Mouse (Mus musculus) liver, embryonic 14.5 days (tissue): ENCODE results near the gene Cela3a. TPM values are rescaled to one million over a fixed set of nuclear protein-coding genes. Genes with fewer than 3 reads are reported as not detected.
"Not testable (repeated sequence)": the region's sequence is repeated elsewhere in the genome, so short reads cannot be mapped to it uniquely, and the experiment has no call there.

Experiments used
- ATAC-seq: fragments of 200-750 bp; cut with Nextera tagmentation; 2 replicates; pipeline ENCODE4 v1.8.0; 2017; ENCODE audit warnings: moderate number of reproducible peaks, mild to moderate bottlenecking, moderate library complexity; ENCODE audit not compliant: insufficient read depth
- DNase-seq, 3 experiments: peaks; one replicate each; pipeline ENCODE4 v3.0.0-alpha.2; 2012 to 2013; ENCODE audit warnings: low read depth in 3 of 3, low spot score in 3 of 3
- H3K27ac ChIP-seq: fragments of 300-500 bp; sonication (generic); 2 replicates; pipeline ENCODE4 v1.5.1; 2014; ENCODE audit warnings: moderate library complexity, mild to moderate bottlenecking, control low read depth, inconsistent platforms
- H3K27me3 ChIP-seq: fragments of 300-500 bp; sonication (generic); 2 replicates; pipeline ENCODE4 v1.6.1; 2014; ENCODE audit warnings: mild to moderate bottlenecking, low read length, moderate library complexity; ENCODE audit not compliant: control insufficient read depth, insufficient read depth
- H3K36me3 ChIP-seq: fragments of 300-500 bp; sonication (generic); replicated peaks from 2 replicates; pipeline ENCODE4 v1.6.1; 2014; ENCODE audit warnings: low read depth; ENCODE audit not compliant: control insufficient read depth, insufficient read depth
- H3K4me1 ChIP-seq, 2 experiments: fragments of 200-500 bp in 1 of 2; fragments of 300-500 bp in 1 of 2; sonication (generic) in 1 of 2; replicated peaks; 2 replicates each; pipeline ENCODE4 v1.6.1; 2012 to 2014; ENCODE audit warnings: antibody characterized with exemption in 1 of 2, inconsistent platforms in 1 of 2, low read length in 1 of 2; ENCODE audit not compliant: control insufficient read depth in 2 of 2, insufficient read depth in 2 of 2
- H3K4me2 ChIP-seq: fragments of 300-500 bp; sonication (generic); 2 replicates; pipeline ENCODE4 v1.6.1; 2014; ENCODE audit warnings: low read depth, mild to moderate bottlenecking, control low read depth, moderate library complexity
- H3K4me3 ChIP-seq, 2 experiments: fragments of 200-500 bp in 1 of 2; fragments of 300-500 bp in 1 of 2; sonication (generic) in 1 of 2; 2 replicates each; pipeline ENCODE4 v1.5.1; 2012 to 2014; ENCODE audit warnings: low read depth in 2 of 2, low read length in 2 of 2, mild to moderate bottlenecking in 2 of 2, control low read depth in 1 of 2, inconsistent platforms in 1 of 2, moderate library complexity in 1 of 2; ENCODE audit not compliant: insufficient read depth in 1 of 2
- H3K9ac ChIP-seq: fragments of 300-500 bp; sonication (generic); replicated peaks from 2 replicates; pipeline ENCODE4 v1.6.1; 2014; ENCODE audit warnings: mild to moderate bottlenecking, control low read depth, moderate library complexity
- H3K9me3 ChIP-seq: fragments of 300-500 bp; sonication (generic); 2 replicates; pipeline ENCODE4 v1.6.1; 2016; ENCODE audit warnings: low read length, mixed read lengths; ENCODE audit not compliant: control insufficient read depth
- CTCF ChIP-seq: IDR thresholded peaks from 2 replicates; pipeline ENCODE4 v1.5.1; 2016; ENCODE audit warnings: antibody characterized with exemption, low read depth, control low read depth
- EP300 ChIP-seq: IDR thresholded peaks from 2 replicates; pipeline ENCODE4 v1.6.1; 2016; ENCODE audit warnings: antibody characterized with exemption, low read depth
- WGBS: fragments of 180-500 bp; shearing (Covaris S2); extraction: QIAGEN DNeasy Blood & Tissue Kit; methylation state at CpG from one replicate; pipeline ENCODE4 v1.1.7; 2014; ENCODE audit not compliant: insufficient replicate concordance; 5-methylcytosine and 5-hydroxymethylcytosine counted together
- polyA plus RNA-seq, 2 experiments: library from polyadenylated mRNA; depleted of rRNA in 1 of 2; stranded (reverse) in 1 of 2; unstranded in 1 of 2; fragments of >200 nt; fragmentation: Nextera tagmentation in 1 of 2; extraction: Ambion mirVana in 1 of 2; gene quantifications; 2 replicates each; pipeline versions ENCODE4 v1.2.1 to v1.2.3; 2012 to 2014

The Cela3a gene
- polyA plus RNA-seq, 2 experiments, result not detected

- WGBS, result 25% methylated on average over 11 of the region's 11 CpGs
- ATAC-seq (no peak), DNase-seq (no peak)
- Histone ChIP-seq H3K4me3 (no peak overlapping the region), H3K36me3 (no peaks in the 10 kb centered on the region), H3K9me3 (no peaks in the 10 kb centered on the region), H3K27ac (no peak overlapping the region), H3K27me3 (no peaks in the 10 kb centered on the region), H3K4me1 (no peaks in the 10 kb centered on the region), H3K4me2 (no peak overlapping the region), H3K9ac (no peak overlapping the region)
- TF ChIP-seq EP300, result no peak
- no peak for TF ChIP-seq CTCF
Measured at GRCm38 (mm10) chr4:137417712-137418564, 8.3 kb upstream of the Cela3a start.

- Histone ChIP-seq H3K4me3 (no peak overlapping the region), H3K27me3 (no peaks in the 10 kb centered on the region), H3K4me2 (no peak overlapping the region), H3K36me3 (no peaks in the 10 kb centered on the region), H3K27ac (no peak overlapping the region), H3K9me3 (no peaks in the 10 kb centered on the region), H3K4me1 (no peaks in the 10 kb centered on the region), H3K9ac (no peak overlapping the region)
- ATAC-seq (no peak), DNase-seq (no peak)
- 73% methylated on average over 1 of the region's 1 CpGs for WGBS
- TF ChIP-seq EP300, result no peak
- no peak for TF ChIP-seq CTCF
Measured at GRCm38 (mm10) chr4:137414936-137415335, 5.3 kb upstream of the Cela3a start.

GRCm38 (mm10) chr4:137412185-137412709 lies 2.7 kb upstream of the Cela3a start:
- not testable (repeated sequence) for H3K36me3 ChIP-seq, H3K27ac ChIP-seq, H3K4me2 ChIP-seq, H3K9me3 ChIP-seq, DNase-seq, H3K27me3 ChIP-seq, H3K9ac ChIP-seq, H3K4me3 ChIP-seq, H3K4me1 ChIP-seq, ATAC-seq
- 69% methylated on average over 7 of the region's 7 CpGs for WGBS

- Histone ChIP-seq H3K36me3 (no peaks in the 10 kb centered on the region), H3K27me3 (no peaks in the 10 kb centered on the region), H3K4me1 (no peaks in the 10 kb centered on the region), H3K4me3 (no peak overlapping the region), H3K4me2 (no peak overlapping the region), H3K27ac (no peak overlapping the region), H3K9ac (no peak overlapping the region), H3K9me3 (no peaks in the 10 kb centered on the region)
- TF ChIP-seq CTCF (no peak), EP300 (no peak)
- no peak for DNase-seq
- no peak for ATAC-seq
- WGBS, result 60% methylated on average over 3 of the region's 3 CpGs
Measured at GRCm38 (mm10) chr4:137405571-137405970, 4.0 kb downstream of the Cela3a start.

DNA sequence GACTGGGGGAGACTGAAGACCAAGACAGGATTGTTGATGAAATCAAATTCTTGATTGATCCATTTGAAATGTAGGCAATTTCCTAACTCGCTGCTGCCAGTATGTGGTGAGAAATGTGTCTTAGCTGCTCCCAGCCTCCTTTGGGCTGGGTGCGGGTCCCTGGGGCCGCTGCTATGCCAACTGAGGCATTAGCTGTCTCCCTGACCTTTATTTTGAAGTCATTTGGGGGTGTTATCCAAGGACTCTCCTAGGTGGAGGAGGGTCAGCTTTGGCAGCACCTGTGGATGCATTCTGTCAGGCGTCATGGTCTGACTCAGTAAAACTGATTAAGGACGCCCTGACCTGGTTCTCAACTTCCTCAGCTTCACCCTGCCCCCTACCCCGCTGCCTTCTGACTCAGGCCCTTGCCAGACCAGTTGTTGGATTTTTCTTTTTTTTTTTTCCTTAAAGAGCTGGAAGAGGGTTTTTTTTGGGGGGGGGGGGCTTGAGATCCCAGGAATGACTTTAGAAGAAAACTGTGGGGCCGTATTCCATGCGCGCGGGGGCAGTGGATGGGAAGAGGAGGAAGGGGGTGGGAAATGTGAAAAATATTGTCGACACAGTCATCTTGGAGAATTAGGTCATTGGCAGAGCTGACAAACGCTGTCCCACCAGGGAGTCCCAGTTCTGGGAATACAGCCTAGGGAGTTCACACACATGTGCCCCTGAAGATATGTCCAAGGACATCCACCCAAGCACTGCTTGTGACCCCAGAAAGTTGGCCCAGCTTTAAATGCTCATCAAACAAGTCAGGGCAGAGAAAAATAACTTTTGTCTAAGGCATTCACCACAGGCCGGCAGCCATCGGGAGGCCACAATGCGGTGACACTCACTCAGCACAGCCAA lies 12.7 kb downstream of the Cela3a start:
- Histone ChIP-seq H3K27ac (no peak overlapping the region), H3K4me3 (no peak overlapping the region), H3K36me3 (no peaks in the 10 kb centered on the region), H3K4me1 (peaks cover 0 to 10% of the 10 kb centered on the region in 2 experiments; a peak in 3 of 4 replicates), H3K4me2 (no peak overlapping the region), H3K9me3 (no peaks in the 10 kb centered on the region), H3K9ac (no peak overlapping the region), H3K27me3 (no peaks in the 10 kb centered on the region)
- TF ChIP-seq EP300 (no peak), CTCF (no peak)
- ATAC-seq (no peak), DNase-seq (no peak)
- WGBS, result 72% methylated on average over 15 of the region's 15 CpGs
